In genomic region chr2:148029751-148030612, GRCm38 (mm10) we compare ENCODE assay signal across 11 mouse cellular contexts. TPM values are rescaled to one million over a fixed set of nuclear protein-coding genes. Genes with fewer than 3 reads are reported as not detected.
A peak's percentile ranks its signal among the peaks of the same experiment; 100 is the strongest.
DNase-seq lines count a peak whose midpoint lies in the region; ATAC-seq and TF ChIP-seq lines count a peak whose summit lies in the region.
"Had no signal": no experiment of that assay in that cellular context is flagged by ENCODE, and none has a peak within 500 bp of the region (broad histone marks: within the 10 kb centered on the region; RNA-seq: fewer than 3 reads in every experiment).

No protein-coding gene starts in this region.

- no peak for TF ChIP-seq CTCF in E14TG2a.4 (conservative IDR thresholded peaks at IDR 0.05; ENCODE audit: low read length)

- H3K4me3 ChIP-seq in E14TG2a.4 (replicated peaks; ENCODE audit: low read length), result peak overlapping the region; percentile 54
- no peak overlapping the region for H3K4me3 ChIP-seq in hindbrain, embryonic 13.5 days
- H3K4me3 ChIP-seq in lung, embryonic 16.5 days (ENCODE audit: low read length), result peak overlapping the region; percentile 34
- H3K4me3 ChIP-seq: embryonic facial prominence, embryonic 12.5 days had no signal

- intact Hi-C loops in heart, postnatal 14 days (cut with DNase I), result no loop called here

- ATAC-seq in hindbrain, embryonic 13.5 days (ENCODE audit: low FRiP score), result peak; percentile 60; the same call in 1 of the 2 replicates
- ATAC-seq in lung, embryonic 16.5 days (ENCODE audit: low read depth), result peak; percentile 59

- 2% methylated on average over 21 of the region's 21 CpGs for WGBS in hindbrain, embryonic 13.5 days
- WGBS in lung, embryonic 16.5 days, result 9% methylated on average over 21 of the region's 21 CpGs

- 0 out of 2 replicates have a peak overlapping the region, but pooled peaks have one; percentile 8 for H3K27ac ChIP-seq in hindbrain, embryonic 13.5 days
- H3K27ac ChIP-seq in lung, embryonic 16.5 days (ENCODE audit: low read length), result peak overlapping the region; percentile 74
- H3K27ac ChIP-seq: embryonic facial prominence, embryonic 12.5 days had no signal

- no peak overlapping the region for H3K4me2 ChIP-seq in hindbrain, embryonic 13.5 days
- H3K4me2 ChIP-seq in lung, embryonic 16.5 days (ENCODE audit: low read depth, low read length), result peak overlapping the region; percentile 46
- H3K4me2 ChIP-seq: embryonic facial prominence, embryonic 12.5 days had no signal

- H3K27me3 ChIP-seq in E14TG2a.4 (ENCODE audit: insufficient read depth, low read length), result peaks cover 80% of the 10 kb centered on the region
- peaks cover 96% of the 10 kb centered on the region for H3K27me3 ChIP-seq in hindbrain, embryonic 13.5 days
- H3K27me3 ChIP-seq in lung, embryonic 16.5 days (ENCODE audit: control insufficient read depth, insufficient read depth, low read depth, low read length), result peaks cover 50% of the 10 kb centered on the region

- H3K9me3 ChIP-seq in E14TG2a.4 (ENCODE audit: low read length), result no peaks in the 10 kb centered on the region
- H3K9me3 ChIP-seq in hindbrain, embryonic 13.5 days, result no peaks in the 10 kb centered on the region
- no peaks in the 10 kb centered on the region for H3K9me3 ChIP-seq in lung, embryonic 16.5 days (ENCODE audit: control insufficient read depth, low read length)
- H3K9me3 ChIP-seq: embryonic facial prominence, embryonic 12.5 days had no signal

- peaks cover 29% of the 10 kb centered on the region for H3K4me1 ChIP-seq in E14TG2a.4 (replicated peaks; ENCODE audit: low read depth, low read length)
- H3K4me1 ChIP-seq in hindbrain, embryonic 13.5 days (replicated peaks), result no peaks in the 10 kb centered on the region
- H3K4me1 ChIP-seq in lung, embryonic 16.5 days (replicated peaks; ENCODE audit: control insufficient read depth, insufficient read depth, low read length), result peaks cover 5% of the 10 kb centered on the region
- H3K4me1 ChIP-seq: embryonic facial prominence, embryonic 12.5 days had no signal

- H3K36me3 ChIP-seq in E14TG2a.4 (ENCODE audit: insufficient read depth, low read length), result no peaks in the 10 kb centered on the region
- H3K36me3 ChIP-seq in hindbrain, embryonic 13.5 days, result no peaks in the 10 kb centered on the region
- no peaks in the 10 kb centered on the region for H3K36me3 ChIP-seq in lung, embryonic 16.5 days (ENCODE audit: control insufficient read depth, insufficient read depth, low read length)
- H3K36me3 ChIP-seq: embryonic facial prominence, embryonic 12.5 days had no signal

- peak; percentile 85 for DNase-seq in heart, adult 11 months
- no peak for DNase-seq in heart, postnatal 14 days
- no peak for DNase-seq in layer of hippocampus, adult 8-10 months (ENCODE audit: low spot score in 2 of 2)
- DNase-seq in right cerebral cortex, postnatal 14 days, result no peak
- no peak for DNase-seq in spleen, postnatal 4 days (ENCODE audit: low spot score in 2 of 2)
- DNase-seq: heart, postnatal 36 days had no signal

- no peak overlapping the region for H3K9ac ChIP-seq in hindbrain, embryonic 13.5 days
- peak overlapping the region; percentile 60 for H3K9ac ChIP-seq in lung, embryonic 16.5 days (ENCODE audit: low read length)
- H3K9ac ChIP-seq: embryonic facial prominence, embryonic 12.5 days had no signal

RNA-seq across cellular contexts. Expression of gene Foxa2, which starts 16.8 kb away (rescaled TPM):
- not detected for total RNA-seq in heart, postnatal 14 days (2021)
- polyA plus RNA-seq in hindbrain, embryonic 13.5 days (2015; fragmentation: Nextera tagmentation; extraction: Ambion mirVana), result 1.7 and 2.1 TPM in 2 replicates
- 32.6 and 38.1 TPM in 2 replicates for polyA plus RNA-seq in lung, embryonic 16.5 days (2015; fragmentation: Nextera tagmentation; extraction: Ambion mirVana)
- not detected for total RNA-seq in layer of hippocampus, adult 8-10 months (2022)
- total RNA-seq: adrenal gland, postnatal 36 days; heart, postnatal 36 days had no signal
